Comparison of ENCODE assay signal across 21 mouse cellular contexts in genomic region chr8:113978946-113979345, GRCm38 (mm10).
A peak's percentile ranks its signal among the peaks of the same experiment; 100 is the strongest.
DNase-seq lines count a peak whose midpoint lies in the region; ATAC-seq and TF ChIP-seq lines count a peak whose summit lies in the region.
"Had no signal": no experiment of that assay in that cellular context is flagged by ENCODE, and none has a peak within 500 bp of the region (broad histone marks: within the 10 kb centered on the region; RNA-seq: fewer than 3 reads in every experiment).

No protein-coding gene starts in this region.

- no peak overlapping the region for H3K4me2 ChIP-seq in hindbrain, embryonic 12.5 days (replicated peaks)
- no peak overlapping the region for H3K4me2 ChIP-seq in hindbrain, embryonic 11.5 days (replicated peaks; ENCODE audit: low read depth, low read length)
- no peak overlapping the region for H3K4me2 ChIP-seq in forebrain, embryonic 16.5 days (ENCODE audit: low read length)
- H3K4me2 ChIP-seq in stomach, postnatal 0 days (replicated peaks; ENCODE audit: low read depth): no peak overlapping the region
- H3K4me2 ChIP-seq: heart, embryonic 13.5 days; limb, embryonic 15.5 days; neural tube, embryonic 12.5 days had no signal

- no peaks in the 10 kb centered on the region for H3K36me3 ChIP-seq in hindbrain, embryonic 12.5 days
- no peaks in the 10 kb centered on the region for H3K36me3 ChIP-seq in hindbrain, embryonic 11.5 days (ENCODE audit: control insufficient read depth, insufficient read depth, low read length)
- H3K36me3 ChIP-seq in forebrain, embryonic 16.5 days (ENCODE audit: control insufficient read depth, insufficient read depth): no peaks in the 10 kb centered on the region
- H3K36me3 ChIP-seq in limb, embryonic 10.5 days: no peaks in the 10 kb centered on the region
- H3K36me3 ChIP-seq in stomach, postnatal 0 days (ENCODE audit: control insufficient read depth, insufficient read depth, low read length): no peaks in the 10 kb centered on the region
- H3K36me3 ChIP-seq: heart, embryonic 13.5 days; limb, embryonic 15.5 days; neural tube, embryonic 12.5 days had no signal

- no peaks in the 10 kb centered on the region for H3K9me3 ChIP-seq in hindbrain, embryonic 12.5 days (replicated peaks)
- H3K9me3 ChIP-seq in hindbrain, embryonic 11.5 days (ENCODE audit: control insufficient read depth, low read length): no peaks in the 10 kb centered on the region
- peaks cover 4% of the 10 kb centered on the region; the same call in 1 of the 2 replicates for H3K9me3 ChIP-seq in forebrain, embryonic 16.5 days (ENCODE audit: control insufficient read depth, low read length)
- H3K9me3 ChIP-seq in limb, embryonic 10.5 days (replicated peaks): no peaks in the 10 kb centered on the region
- no peaks in the 10 kb centered on the region for H3K9me3 ChIP-seq in stomach, postnatal 0 days (ENCODE audit: control insufficient read depth, low read length)
- H3K9me3 ChIP-seq: limb, embryonic 15.5 days; neural tube, embryonic 12.5 days had no signal

- H3K9ac ChIP-seq in hindbrain, embryonic 12.5 days: no peak overlapping the region
- no peak overlapping the region for H3K9ac ChIP-seq in hindbrain, embryonic 11.5 days (ENCODE audit: low read depth, low read length)
- no peak overlapping the region for H3K9ac ChIP-seq in forebrain, embryonic 16.5 days (replicated peaks; ENCODE audit: low read depth, low read length)
- no peak overlapping the region for H3K9ac ChIP-seq in stomach, postnatal 0 days (ENCODE audit: low read length)
- H3K9ac ChIP-seq: heart, embryonic 13.5 days; limb, embryonic 15.5 days; neural tube, embryonic 12.5 days had no signal

- H3K4me3 ChIP-seq in hindbrain, embryonic 12.5 days: no peak overlapping the region
- H3K4me3 ChIP-seq in hindbrain, embryonic 11.5 days (ENCODE audit: low read depth, low read length): no peak overlapping the region
- no peak overlapping the region for H3K4me3 ChIP-seq in forebrain, embryonic 16.5 days (replicated peaks; ENCODE audit: low read length)
- no peak overlapping the region for H3K4me3 ChIP-seq in limb, embryonic 10.5 days
- no peak overlapping the region for H3K4me3 ChIP-seq in stomach, postnatal 0 days (ENCODE audit: low read depth, low read length)
- H3K4me3 ChIP-seq: heart, embryonic 13.5 days; limb, embryonic 15.5 days; neural tube, embryonic 12.5 days had no signal

- ATAC-seq in hindbrain, embryonic 12.5 days (ENCODE audit: low FRiP score): peak; percentile 58; the same call in 1 of the 2 replicates
- ATAC-seq in hindbrain, embryonic 11.5 days (ENCODE audit: low FRiP score): no peak
- peak; percentile 69 for ATAC-seq in forebrain, embryonic 16.5 days
- ATAC-seq in stomach, postnatal 0 days (ENCODE audit: low FRiP score, low TSS enrichment): no peak; the same call in 1 of the 2 replicates
- ATAC-seq: activated CD4-positive, CD25-positive, alpha-beta regulatory T cell, adult 4 months; Patski had no signal

- no peak for TF ChIP-seq CTCF in stomach, postnatal 0 days (IDR thresholded peaks at IDR 0.05; ENCODE audit: low read depth)

- H3K27ac ChIP-seq in hindbrain, embryonic 12.5 days: no peak overlapping the region
- no peak overlapping the region for H3K27ac ChIP-seq in hindbrain, embryonic 11.5 days (ENCODE audit: low read depth, low read length)
- no peak overlapping the region for H3K27ac ChIP-seq in forebrain, embryonic 16.5 days (ENCODE audit: low read length)
- no peak overlapping the region for H3K27ac ChIP-seq in limb, embryonic 10.5 days
- no peak overlapping the region for H3K27ac ChIP-seq in stomach, postnatal 0 days (replicated peaks)
- H3K27ac ChIP-seq: heart, embryonic 13.5 days; limb, embryonic 15.5 days; neural tube, embryonic 12.5 days had no signal

- H3K4me1 ChIP-seq in hindbrain, embryonic 12.5 days: peaks cover 22% of the 10 kb centered on the region
- H3K4me1 ChIP-seq in hindbrain, embryonic 11.5 days (replicated peaks; ENCODE audit: control insufficient read depth, insufficient read depth, low read length): no peaks in the 10 kb centered on the region; the same call in 1 of the 2 replicates
- H3K4me1 ChIP-seq in forebrain, embryonic 16.5 days (replicated peaks; ENCODE audit: control insufficient read depth, insufficient read depth, low read length): peaks cover 18% of the 10 kb centered on the region
- peaks cover 27% of the 10 kb centered on the region for H3K4me1 ChIP-seq in limb, embryonic 10.5 days
- no peaks in the 10 kb centered on the region for H3K4me1 ChIP-seq in stomach, postnatal 0 days (replicated peaks; ENCODE audit: control insufficient read depth, insufficient read depth)
- H3K4me1 ChIP-seq: heart, embryonic 13.5 days; limb, embryonic 15.5 days had no signal

- no peak for TF ChIP-seq EP300 in stomach, postnatal 0 days (optimal IDR thresholded peaks at IDR 0.05)

- WGBS in hindbrain, embryonic 12.5 days: 50% methylated on average over 9 of the region's 9 CpGs
- WGBS in hindbrain, embryonic 11.5 days: 56% methylated on average over 9 of the region's 9 CpGs
- WGBS in forebrain, embryonic 16.5 days: 31% methylated on average over 9 of the region's 9 CpGs
- 47% methylated on average over 9 of the region's 9 CpGs for WGBS in limb, embryonic 10.5 days
- WGBS in stomach, postnatal 0 days: 29% methylated on average over 9 of the region's 9 CpGs

- no peak for DNase-seq in hindbrain, embryonic 11.5 days (ENCODE audit: low spot score)
- DNase-seq in embryo, embryonic 9.5 days (ENCODE audit: extremely low spot score): peak; percentile 18
- DNase-seq in retina, embryonic 14.5 days (ENCODE audit: low spot score): peak; percentile 66
- no peak for DNase-seq in limb, embryonic 10.5 days (ENCODE audit: low spot score)
- DNase-seq in stomach, postnatal 0 days (ENCODE audit: low spot score): no peak
- DNase-seq: adrenal gland, postnatal 14 days; cerebellum, adult 8-10 months; gastrocnemius, postnatal 36 days; heart, postnatal 36 days; kidney, adult 18-20 months; kidney, postnatal 36 days; layer of hippocampus, adult 9-11 months; lung, postnatal 10 days; thymus, postnatal 4 days had no signal

- 0 out of 2 replicates have a peak, but pooled peaks cover 4% of the 10 kb centered on the region for H3K27me3 ChIP-seq in hindbrain, embryonic 12.5 days
- H3K27me3 ChIP-seq in hindbrain, embryonic 11.5 days (ENCODE audit: control insufficient read depth, insufficient read depth, low read length): no peaks in the 10 kb centered on the region
- no peaks in the 10 kb centered on the region for H3K27me3 ChIP-seq in forebrain, embryonic 16.5 days (replicated peaks; ENCODE audit: control insufficient read depth, insufficient read depth, low read length)
- H3K27me3 ChIP-seq in limb, embryonic 10.5 days (ENCODE audit: low read depth, poor library complexity, severe bottlenecking): peaks cover 78% of the 10 kb centered on the region
- H3K27me3 ChIP-seq in stomach, postnatal 0 days (ENCODE audit: control insufficient read depth, insufficient read depth, low read length): no peaks in the 10 kb centered on the region
- H3K27me3 ChIP-seq: neural tube, embryonic 12.5 days; Patski had no signal

Comparison
In these comparisons a context has a peak if more than half of its experiments do, and no peak if none do; other contexts are left out.
1. ATAC-seq: peak in hindbrain, embryonic 12.5 days (single experiment) and forebrain, embryonic 16.5 days (single experiment); none in hindbrain, embryonic 11.5 days (single experiment) and stomach, postnatal 0 days (single experiment).
2. DNase-seq: peak in embryo, embryonic 9.5 days (single experiment) and retina, embryonic 14.5 days (single experiment); none in hindbrain, embryonic 11.5 days (single experiment), limb, embryonic 10.5 days (single experiment) and stomach, postnatal 0 days (single experiment).